Mouse (Mus musculus) gastrocnemius, adult 18-20 months (tissue): ENCODE measurements around the gene Tcf7. TPM values are rescaled to one million over a fixed set of nuclear protein-coding genes. Genes with fewer than 3 reads are reported as not detected.

Source experiments
- DNase-seq: peaks from one replicate; pipeline ENCODE4 v3.0.0; 2021; ENCODE audit warnings: low spot score
- total RNA-seq, 2 experiments: library from RNA; stranded (reverse); gene quantifications; 2 replicates each; pipeline ENCODE4 v1.2.3; 2021

The Tcf7 gene
- total RNA-seq, 2 experiments from 2014 or later = 0.23 to 0.50 TPM

GRCm38 (mm10) chr11:52283596-52284571 is 1.1 kb upstream of the Tcf7 start:
- DNase-seq = peak; percentile 31

- no peak for DNase-seq
Measured at GRCm38 (mm10) chr11:52282420-52282773, 417 bp downstream of the Tcf7 start.

- no peak for DNase-seq
Measured at GRCm38 (mm10) chr11:52281568-52282328, 1.1 kb downstream of the Tcf7 start.

- no peak for DNase-seq
Measured at GRCm38 (mm10) chr11:52280566-52281455, 2.0 kb downstream of the Tcf7 start.

- DNase-seq = no peak
Measured at GRCm38 (mm10) chr11:52279611-52280145, 3.1 kb downstream of the Tcf7 start.

- no peak for DNase-seq
Measured at GRCm38 (mm10) chr11:52278991-52279390, 3.8 kb downstream of the Tcf7 start.

- DNase-seq = no peak
Measured at GRCm38 (mm10) chr11:52278164-52278563, 4.7 kb downstream of the Tcf7 start.

GRCm38 (mm10) chr11:52277433-52278150 is 5.2 kb downstream of the Tcf7 start:
- DNase-seq = no peak

GRCm38 (mm10) chr11:52276961-52277391 is 5.8 kb downstream of the Tcf7 start:
- DNase-seq = no peak

- DNase-seq = no peak
Measured at GRCm38 (mm10) chr11:52275774-52276555, 6.8 kb downstream of the Tcf7 start.

- no peak for DNase-seq
Measured at GRCm38 (mm10) chr11:52275366-52275765, 7.4 kb downstream of the Tcf7 start.

- DNase-seq = no peak
Measured at GRCm38 (mm10) chr11:52274456-52275112, 8.2 kb downstream of the Tcf7 start.

GRCm38 (mm10) chr11:52273942-52274330 is 8.9 kb downstream of the Tcf7 start:
- no peak for DNase-seq

GRCm38 (mm10) chr11:52273183-52273941 is 9.5 kb downstream of the Tcf7 start:
- DNase-seq = no peak

- no peak for DNase-seq
Measured at GRCm38 (mm10) chr11:52272619-52273018, 10.2 kb downstream of the Tcf7 start.

- DNase-seq = no peak
Measured at GRCm38 (mm10) chr11:52271765-52272495, 10.9 kb downstream of the Tcf7 start.

- DNase-seq = no peak
Measured at GRCm38 (mm10) chr11:52269841-52270240, 13.0 kb downstream of the Tcf7 start.
